Mouse (Mus musculus) frontal cortex, postnatal 36 days (tissue): ENCODE results near the gene Hist1h2ab.
"Not testable (repeated sequence)": the region's sequence is repeated elsewhere in the genome, so short reads cannot be mapped to it uniquely, and the experiment has no call there.

Experiments
- DNase-seq, 2 experiments: peaks; one replicate each; pipeline ENCODE4 v3.0.0; 2022; ENCODE audit warnings: low spot score in 2 of 2

Hist1h2ab gene

DNA sequence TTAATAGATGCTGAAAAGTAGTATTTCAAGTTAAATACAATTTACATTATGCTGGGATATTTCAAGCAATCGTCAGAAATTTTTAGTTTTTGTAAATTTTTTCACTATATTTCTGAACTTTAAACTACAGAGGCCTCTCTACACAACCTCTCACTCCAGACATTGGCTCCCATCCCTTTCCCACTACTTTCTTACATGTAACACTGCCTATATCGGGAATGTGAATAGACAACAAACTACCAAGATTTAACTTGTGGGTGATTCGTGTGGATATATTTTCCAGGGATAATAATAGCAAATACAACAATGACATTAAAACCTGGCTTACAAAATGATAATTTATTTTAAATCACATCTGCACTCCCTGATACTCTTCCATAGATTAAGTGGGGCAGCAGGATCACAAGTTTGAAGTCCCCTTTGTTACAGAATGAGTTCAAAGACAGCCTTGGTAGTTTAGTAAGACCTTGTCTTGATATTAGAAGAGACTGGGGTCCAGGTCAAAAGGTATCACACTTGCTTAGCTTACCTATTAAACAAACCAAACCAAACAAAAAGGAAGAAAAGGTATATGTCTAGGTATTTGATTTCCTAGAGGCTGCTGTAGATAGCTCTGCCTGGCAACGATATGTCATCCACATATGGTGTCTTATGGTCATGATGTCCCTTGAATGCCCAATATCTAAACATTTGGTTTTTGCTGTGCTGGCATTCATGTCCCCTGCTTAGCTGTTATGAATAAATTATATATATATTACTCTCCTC, 2.6 kb downstream of the Hist1h2ab start:
- DNase-seq: no peak

- no peak for DNase-seq
These were observed 4.1 kb downstream of the Hist1h2ab start for GRCm38 (mm10) chr13:23755000-23755399.

DNA sequence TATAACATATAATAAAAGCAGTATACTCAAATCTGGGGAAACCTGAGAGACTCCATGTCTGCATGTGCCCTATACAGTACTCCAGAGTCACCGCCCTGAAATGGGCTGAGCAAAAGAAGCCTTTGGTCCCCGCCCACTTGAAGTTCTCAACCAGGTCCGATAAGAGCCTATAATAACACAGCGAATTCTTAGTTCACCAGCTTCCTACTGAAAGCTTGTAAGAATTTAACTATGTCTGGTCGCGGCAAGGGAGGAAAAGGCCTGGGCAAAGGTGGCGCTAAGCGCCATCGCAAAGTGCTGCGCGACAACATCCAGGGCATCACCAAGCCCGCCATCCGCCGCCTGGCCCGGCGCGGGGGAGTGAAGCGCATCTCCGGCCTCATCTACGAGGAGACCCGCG, 5.9 kb downstream of the Hist1h2ab start, which contains the start of gene Hist1h4b:
Hist1h4b (plus strand) TSS at position 224 of the 400 bp plus-strand sequence.
- DNase-seq: peak; percentile 84 to 97

- no peak for DNase-seq
These were observed 6.4 kb downstream of the Hist1h2ab start for GRCm38 (mm10) chr13:23757211-23757773.

- DNase-seq: no peak
These were observed 7.0 kb downstream of the Hist1h2ab start for GRCm38 (mm10) chr13:23757921-23758320.

GRCm38 (mm10) chr13:23759251-23759771, 8.4 kb downstream of the Hist1h2ab start:
- no peak for DNase-seq

DNA sequence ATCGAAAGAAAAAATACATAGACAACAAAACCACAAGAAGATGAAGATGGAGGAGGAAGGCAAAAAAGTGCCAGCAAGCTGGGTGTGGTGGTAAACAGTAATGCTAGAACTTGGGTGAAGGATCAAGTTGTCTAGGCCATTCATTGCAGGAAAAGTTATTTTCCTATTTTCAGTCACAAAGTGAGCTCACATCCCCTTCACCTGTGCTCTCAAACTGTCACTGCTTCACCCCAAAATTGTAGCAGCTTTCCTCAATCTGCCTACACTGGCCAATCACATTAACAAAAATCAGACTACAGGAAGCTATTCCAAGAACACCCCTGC, 9.0 kb downstream of the Hist1h2ab start:
- no peak for DNase-seq

DNA sequence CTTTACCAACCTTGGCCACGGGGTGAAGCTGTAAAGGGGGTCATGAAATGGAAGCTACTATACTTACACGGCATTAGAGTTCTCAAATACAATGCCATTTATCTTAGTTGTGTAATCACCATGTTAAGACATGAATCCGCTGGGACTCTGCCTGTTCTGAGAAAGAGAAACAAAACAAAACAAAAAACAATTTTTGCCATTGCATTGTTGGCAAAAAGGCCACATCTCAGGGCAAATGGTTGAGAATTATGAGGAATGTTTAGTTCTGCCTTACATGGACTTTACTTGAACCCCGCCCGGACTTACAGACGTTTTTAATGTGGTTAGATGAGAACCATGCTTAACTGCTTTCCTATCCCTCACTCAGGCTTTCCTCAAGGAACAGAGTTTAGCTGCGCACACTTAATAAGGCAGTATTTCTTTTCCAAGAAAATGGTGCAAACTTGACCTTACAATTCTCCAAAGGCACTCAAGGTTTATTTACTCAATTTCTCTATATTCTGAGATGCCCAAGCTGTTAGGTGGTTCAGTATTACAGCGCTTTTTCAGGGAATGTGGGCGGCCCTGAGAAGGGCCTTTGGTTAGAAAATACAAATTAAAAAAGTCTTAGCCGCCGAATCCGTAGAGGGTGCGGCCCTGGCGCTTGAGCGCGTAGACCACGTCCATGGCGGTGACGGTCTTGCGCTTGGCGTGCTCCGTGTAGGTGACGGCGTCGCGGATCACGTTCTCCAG, 9.5 kb downstream of the Hist1h2ab start:
- no peak for DNase-seq

DNA sequence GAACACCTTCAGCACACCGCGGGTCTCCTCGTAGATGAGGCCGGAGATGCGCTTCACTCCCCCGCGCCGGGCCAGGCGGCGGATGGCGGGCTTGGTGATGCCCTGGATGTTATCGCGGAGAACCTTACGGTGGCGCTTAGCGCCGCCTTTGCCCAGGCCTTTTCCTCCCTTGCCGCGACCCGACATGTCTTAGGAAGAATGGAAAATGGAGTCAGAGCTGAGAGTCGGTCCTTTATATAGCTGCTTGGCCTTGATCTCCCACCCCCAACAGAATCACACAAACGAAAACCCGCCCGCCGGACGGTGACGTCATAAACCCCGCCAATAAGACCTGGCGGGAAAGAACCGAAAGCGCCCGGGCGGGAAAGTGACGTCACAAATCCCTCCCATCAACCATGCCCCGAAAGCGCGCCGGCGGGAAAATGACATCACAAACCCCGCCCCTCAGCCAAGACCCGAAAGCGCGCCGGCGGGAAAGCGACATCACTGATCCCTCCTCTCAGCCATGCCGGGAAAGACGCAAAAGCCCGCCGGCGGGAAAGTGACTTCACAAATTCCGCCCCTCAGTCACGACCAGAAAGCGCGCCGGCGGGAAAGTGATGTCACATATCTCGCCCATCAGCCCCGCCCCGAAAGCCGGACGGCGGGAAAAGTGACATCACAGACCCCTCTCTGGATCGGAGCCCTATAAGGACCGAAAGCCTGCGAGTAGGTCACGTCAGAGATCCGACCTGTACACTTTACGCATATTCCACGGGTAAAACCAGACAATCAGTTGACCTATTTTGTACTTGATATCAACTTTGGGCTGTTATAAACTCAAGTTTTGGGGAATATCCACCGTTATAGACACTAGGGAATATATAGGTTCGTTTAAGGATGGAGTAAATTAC, 10.3 kb downstream of the Hist1h2ab start, which contains the start of gene Hist1h4a:
Hist1h4a (minus strand) TSS at position 259 of the 893 bp plus-strand sequence.
- DNase-seq: peak; percentile 99

DNA sequence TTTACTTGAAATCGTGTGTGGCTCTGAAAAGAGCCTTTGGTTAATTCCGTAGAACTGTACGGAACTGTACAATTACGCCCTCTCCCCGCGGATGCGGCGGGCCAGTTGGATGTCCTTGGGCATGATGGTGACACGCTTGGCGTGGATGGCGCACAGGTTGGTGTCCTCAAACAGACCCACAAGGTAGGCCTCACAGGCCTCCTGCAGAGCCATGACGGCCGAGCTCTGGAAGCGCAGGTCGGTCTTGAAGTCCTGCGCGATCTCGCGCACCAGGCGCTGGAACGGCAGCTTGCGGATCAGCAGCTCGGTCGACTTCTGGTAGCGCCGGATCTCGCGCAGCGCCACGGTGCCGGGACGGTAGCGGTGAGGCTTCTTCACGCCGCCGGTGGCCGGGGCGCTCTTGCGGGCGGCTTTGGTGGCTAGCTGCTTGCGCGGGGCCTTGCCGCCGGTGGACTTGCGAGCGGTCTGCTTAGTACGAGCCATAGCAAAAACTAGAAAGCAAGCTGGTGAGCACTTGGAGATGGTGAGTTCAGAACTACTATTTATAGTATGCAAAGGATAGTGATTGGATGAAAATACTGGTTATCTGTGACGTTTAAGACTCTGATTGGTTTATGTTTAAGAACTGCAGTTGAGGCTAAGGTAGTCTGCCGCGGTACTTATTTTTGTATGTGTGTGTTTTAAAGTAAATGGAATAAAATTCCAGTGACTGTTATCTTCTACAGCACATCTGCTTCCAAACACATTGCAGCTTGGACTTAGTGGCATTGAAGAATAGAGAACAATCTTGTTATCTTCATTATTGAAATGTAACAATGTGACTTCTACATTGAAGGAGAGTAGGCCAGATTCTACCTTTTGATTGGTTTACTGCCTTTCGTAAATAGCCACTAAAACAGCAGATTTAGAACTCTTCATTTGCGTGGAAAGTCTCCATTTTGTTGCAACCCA, 11.2 kb downstream of the Hist1h2ab start, which contains the start of gene Hist1h3a:
Hist1h3a (minus strand) TSS at position 516 of the 951 bp plus-strand sequence.
- peak; percentile 58 to 83 for DNase-seq

DNA sequence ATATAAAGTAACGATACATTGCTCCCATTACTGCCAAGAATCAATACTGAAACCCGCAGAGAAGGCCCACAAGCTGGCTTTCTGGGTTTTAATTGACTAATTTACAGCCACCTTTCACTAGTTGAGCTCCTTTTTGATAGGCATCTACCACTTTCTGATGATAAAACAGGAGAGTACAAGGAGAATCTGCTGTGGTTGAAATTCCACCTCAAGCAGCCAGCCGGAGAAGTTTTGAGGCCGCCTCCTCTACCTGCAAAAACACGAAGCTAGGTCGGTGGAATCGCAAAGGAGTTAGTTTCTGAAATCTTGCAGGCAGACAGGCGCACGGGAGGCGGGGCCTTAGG, 12.3 kb downstream of the Hist1h2ab start:
- no peak for DNase-seq

DNA sequence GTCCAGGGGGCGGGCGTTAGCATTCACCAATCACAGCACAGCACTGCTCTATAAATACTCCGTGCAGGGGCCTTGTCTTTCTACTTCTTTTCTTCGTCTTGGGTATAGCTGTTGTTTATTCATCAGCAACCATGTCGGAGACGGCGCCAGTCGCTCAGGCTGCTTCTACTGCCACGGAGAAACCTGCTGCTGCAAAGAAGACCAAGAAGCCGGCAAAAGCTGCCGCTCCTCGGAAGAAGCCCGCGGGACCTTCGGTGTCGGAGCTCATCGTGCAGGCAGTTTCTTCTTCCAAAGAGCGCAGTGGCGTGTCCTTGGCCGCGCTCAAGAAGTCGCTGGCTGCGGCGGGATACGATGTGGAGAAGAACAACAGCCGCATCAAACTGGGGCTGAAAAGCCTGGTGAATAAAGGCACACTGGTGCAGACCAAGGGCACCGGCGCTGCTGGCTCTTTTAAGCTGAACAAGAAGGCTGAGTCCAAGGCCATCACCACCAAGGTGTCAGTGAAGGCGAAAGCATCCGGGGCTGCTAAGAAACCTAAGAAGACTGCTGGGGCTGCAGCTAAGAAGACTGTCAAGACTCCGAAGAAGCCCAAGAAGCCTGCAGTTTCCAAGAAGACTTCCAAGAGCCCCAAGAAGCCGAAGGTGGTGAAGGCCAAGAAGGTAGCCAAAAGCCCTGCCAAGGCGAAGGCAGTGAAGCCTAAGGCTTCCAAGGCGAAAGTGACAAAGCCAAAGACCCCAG, 12.8 kb downstream of the Hist1h2ab start, which contains the start of gene Hist1h1a:
Hist1h1a (plus strand) TSS at position 81 of the 738 bp plus-strand sequence.
- DNase-seq: peak; percentile 81 to 90

DNA sequence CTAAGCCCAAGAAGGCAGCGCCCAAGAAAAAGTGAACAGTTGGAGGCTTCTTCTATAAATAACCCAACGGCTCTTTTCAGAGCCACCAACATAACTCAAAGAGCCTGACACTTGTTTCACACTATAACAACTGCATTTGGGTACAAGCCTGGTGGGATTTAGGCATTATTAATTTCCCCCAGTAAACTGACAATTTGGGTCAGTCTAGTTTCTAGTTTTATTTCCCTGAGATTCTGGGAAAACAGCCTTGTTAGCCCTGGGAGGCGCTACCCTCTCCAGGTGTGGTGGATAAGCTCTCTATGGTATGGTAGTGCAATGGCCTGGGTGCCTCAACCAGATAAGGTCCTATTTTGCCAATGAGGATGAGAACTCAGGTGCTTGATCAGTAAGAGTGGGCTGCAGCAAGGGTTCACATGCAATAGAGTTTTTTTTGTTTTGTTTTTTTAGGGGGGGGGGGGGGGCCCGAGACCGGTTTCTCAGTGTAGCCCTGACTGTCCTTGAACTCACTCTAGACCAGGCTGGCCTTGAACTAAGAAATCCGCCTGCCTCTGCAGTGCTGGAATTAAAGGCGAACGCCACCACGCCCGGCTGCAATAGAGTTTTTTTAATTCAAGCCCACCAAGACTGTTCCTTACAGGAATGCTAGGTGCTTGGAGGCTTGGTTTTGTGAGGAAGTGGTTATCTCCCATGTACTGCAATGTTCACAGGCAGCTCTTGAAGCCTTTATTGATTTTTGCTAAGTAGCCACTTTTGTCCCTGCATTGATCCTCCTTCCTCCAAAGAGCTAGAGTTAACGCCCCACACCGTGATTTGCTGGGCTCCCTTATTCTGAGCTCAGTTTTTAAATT, 13.6 kb downstream of the Hist1h2ab start:
- DNase-seq: no peak

DNA sequence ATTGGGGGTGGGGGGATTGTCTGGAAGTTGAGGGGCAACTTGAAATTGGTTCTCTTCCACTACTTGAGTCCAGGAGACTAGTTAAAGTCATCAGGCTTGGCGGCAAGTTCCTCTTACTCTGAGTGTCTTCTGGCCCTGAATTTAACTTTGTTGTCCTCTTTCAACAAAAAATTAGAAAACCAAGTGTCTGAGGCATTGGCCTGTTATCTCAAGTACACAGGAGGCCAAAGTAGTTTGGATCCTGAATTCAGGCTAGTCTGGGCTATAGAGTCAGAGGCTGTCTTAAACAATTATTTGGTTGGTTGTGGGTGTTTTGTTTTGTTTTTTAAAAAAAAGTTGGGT, 14.2 kb downstream of the Hist1h2ab start:
- DNase-seq: no peak

DNA sequence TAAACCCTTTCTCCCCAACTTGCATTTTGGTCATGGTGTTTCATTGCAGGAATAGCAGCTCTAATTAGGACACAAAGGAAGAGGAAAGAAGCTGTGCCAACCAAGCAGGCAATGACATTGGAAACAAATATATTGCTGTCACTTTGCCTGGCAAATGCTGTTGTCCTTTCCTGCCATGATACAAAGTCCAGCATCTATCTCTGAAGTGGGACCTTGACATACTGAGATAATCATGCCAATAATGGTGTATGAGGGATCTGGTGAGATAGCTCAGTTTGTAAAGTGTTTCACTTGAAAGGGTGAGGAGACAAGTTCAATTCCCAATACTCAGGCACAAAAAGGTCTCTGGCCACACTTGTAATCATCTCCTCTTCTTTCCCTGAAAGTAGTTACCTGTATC, 15.8 kb downstream of the Hist1h2ab start:
- no peak for DNase-seq

- no peak for DNase-seq
These were observed 18.0 kb downstream of the Hist1h2ab start for GRCm38 (mm10) chr13:23768834-23769397.

DNA sequence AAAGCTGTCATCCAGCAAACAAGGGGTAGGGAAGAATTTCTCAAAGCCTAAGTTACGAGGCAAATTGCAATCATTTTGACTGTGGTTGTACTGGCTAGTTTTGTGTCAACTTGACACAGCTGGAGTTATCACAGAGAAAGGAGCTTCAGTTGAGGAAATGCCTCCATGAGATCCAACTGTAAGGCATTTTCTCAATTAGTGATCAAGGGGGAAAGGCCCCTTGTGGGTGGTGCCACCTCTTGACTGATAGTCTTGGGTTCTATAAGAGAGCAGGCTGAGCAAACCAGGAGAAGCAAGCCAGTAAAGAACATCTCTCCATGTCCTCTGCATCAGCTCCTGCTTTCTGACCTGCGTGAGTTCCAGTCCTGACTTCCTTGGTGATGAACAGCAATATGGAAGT, 18.7 kb downstream of the Hist1h2ab start, which contains the start of gene Trim38:
Trim38 (plus strand) TSS at position 301 of the 400 bp plus-strand sequence.
- not testable (repeated sequence) for DNase-seq
